Mouse (Mus musculus) erythroblast, embryonic 14.5 days (primary cell): Measurements from ENCODE around the gene Olfr165. TPM values are rescaled to one million over a fixed set of nuclear protein-coding genes. Genes with fewer than 3 reads are reported as not detected.
"Not testable (repeated sequence)": the region's sequence is repeated elsewhere in the genome, so short reads cannot be mapped to it uniquely, and the experiment has no call there.

Experiments
- H3K27me3 ChIP-seq: 2 replicates; pipeline ENCODE4 v1.6.1; 2012; ENCODE audit warnings: inconsistent platforms; ENCODE audit not compliant: control insufficient read depth
- H3K36me3 ChIP-seq: 2 replicates; pipeline ENCODE4 v1.6.1; 2012; ENCODE audit warnings: mild to moderate bottlenecking, inconsistent platforms; ENCODE audit not compliant: control insufficient read depth
- H3K4me1 ChIP-seq: 2 replicates; pipeline ENCODE4 v1.6.1; 2012; ENCODE audit warnings: inconsistent platforms; ENCODE audit not compliant: control insufficient read depth
- H3K4me3 ChIP-seq: replicated peaks from 2 replicates; pipeline ENCODE3; 2012; ENCODE audit warnings: moderate library complexity, mild to moderate bottlenecking, inconsistent platforms
- H3K9me3 ChIP-seq: 2 replicates; pipeline ENCODE4 v1.6.1; 2012; ENCODE audit warnings: low read length, inconsistent platforms, mixed read lengths; ENCODE audit not compliant: control insufficient read depth
- GATA1 ChIP-seq: IDR thresholded peaks from 2 replicates; pipeline ENCODE4 v1.6.1; 2012; ENCODE audit warnings: low read length, inconsistent platforms, mixed read lengths
- TAL1 ChIP-seq: IDR thresholded peaks from 3 replicates; pipeline ENCODE4 v1.6.1; 2012; ENCODE audit warnings: low read length, inconsistent platforms, mixed read lengths
- polyA plus RNA-seq: library from polyadenylated mRNA; stranded (reverse); fragments of >175 nt; gene quantifications from 2 replicates; pipeline ENCODE4 v1.2.3, GENCODE M21; 2012

Gene Olfr165
- polyA plus RNA-seq: not detected in 2 replicates

- Histone ChIP-seq H3K4me3 (no peak within 1 kb of the TSS), H3K36me3 (no peaks in the 10 kb centered on the region), H3K9me3 (no peaks in the 10 kb centered on the region), H3K4me1 (no peaks in the 10 kb centered on the region), H3K27me3 (no peaks in the 10 kb centered on the region)
- no peak for TF ChIP-seq TAL1
- TF ChIP-seq GATA1: no peak
Measured at GRCm38 (mm10) chr16:19423034-19423433, at the start of gene Olfr165. Olfr165 (minus strand) TSS chr16:19423134.

GRCm38 (mm10) chr16:19464365-19464764 is 41.4 kb upstream of the Olfr165 start:
- Histone ChIP-seq H3K9me3 (peaks cover 5% of the 10 kb centered on the region), H3K36me3 (no peaks in the 10 kb centered on the region), H3K27me3 (no peaks in the 10 kb centered on the region), H3K4me3 (no peak overlapping the region), H3K4me1 (no peaks in the 10 kb centered on the region)
- TF ChIP-seq GATA1 (no peak), TAL1 (no peak)

- not testable (repeated sequence) for H3K36me3 ChIP-seq, H3K4me1 ChIP-seq, H3K4me3 ChIP-seq, H3K9me3 ChIP-seq, H3K27me3 ChIP-seq
Measured at GRCm38 (mm10) chr16:19458741-19459140, 35.8 kb upstream of the Olfr165 start.

- Histone ChIP-seq H3K4me1 (no peaks in the 10 kb centered on the region), H3K27me3 (no peaks in the 10 kb centered on the region), H3K9me3 (peaks cover 4% of the 10 kb centered on the region), H3K36me3 (no peaks in the 10 kb centered on the region), H3K4me3 (no peak overlapping the region)
- TF ChIP-seq GATA1 (no peak), TAL1 (no peak)
Measured at GRCm38 (mm10) chr16:19387984-19388383, 35.0 kb downstream of the Olfr165 start.

Other genes with a start within 250 kb of the Olfr165 start
- gene Olfr164, start 109.1 kb downstream of the Olfr165 start, polyA plus RNA-seq: not detected in 2 replicates
- not detected in 2 replicates for gene Olfr166, start 60.6 kb upstream of the Olfr165 start, polyA plus RNA-seq
- not detected in 2 replicates for gene Olfr167, start 99.1 kb upstream of the Olfr165 start, polyA plus RNA-seq
- not detected in 2 replicates for gene Olfr168, start 112.4 kb upstream of the Olfr165 start, polyA plus RNA-seq
- gene Olfr169, start 148.7 kb upstream of the Olfr165 start, polyA plus RNA-seq: not detected in 2 replicates
- gene Olfr170, start 188.7 kb upstream of the Olfr165 start, polyA plus RNA-seq: not detected in 2 replicates
- 0.06 TPM in 1 of 2 replicates, not detected in the other for gene Olfr171, start 206.8 kb upstream of the Olfr165 start, polyA plus RNA-seq